Mouse (Mus musculus): ENCODE measurements at regions not wholly inside any gene's neighbourhood (a gene's known extent, or its start where the extent isn't known, plus 50 kb on each side); places are given as distances from the start of the nearest gene placed in this dataset.

DNA sequence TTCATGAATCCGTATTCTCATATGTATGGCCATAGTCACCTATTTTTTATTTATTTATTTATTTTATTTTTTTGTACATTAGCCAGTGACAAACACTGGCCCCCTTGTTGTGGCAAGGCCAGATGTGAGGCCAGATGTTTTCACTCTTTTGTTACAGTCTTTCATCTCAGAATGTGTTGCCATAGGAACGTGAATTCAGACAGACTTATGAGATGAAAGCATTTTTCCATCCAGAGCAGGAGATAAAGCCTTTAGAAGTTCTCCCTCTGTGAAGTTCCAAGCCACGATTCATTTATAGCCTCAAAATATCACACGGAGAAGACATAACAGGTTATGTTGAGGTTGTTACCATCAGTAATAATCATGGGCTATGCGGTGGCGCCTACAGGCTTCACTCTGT is 220.9 kb downstream of the Arpp21 start:
- no peak for DNase-seq

DNA sequence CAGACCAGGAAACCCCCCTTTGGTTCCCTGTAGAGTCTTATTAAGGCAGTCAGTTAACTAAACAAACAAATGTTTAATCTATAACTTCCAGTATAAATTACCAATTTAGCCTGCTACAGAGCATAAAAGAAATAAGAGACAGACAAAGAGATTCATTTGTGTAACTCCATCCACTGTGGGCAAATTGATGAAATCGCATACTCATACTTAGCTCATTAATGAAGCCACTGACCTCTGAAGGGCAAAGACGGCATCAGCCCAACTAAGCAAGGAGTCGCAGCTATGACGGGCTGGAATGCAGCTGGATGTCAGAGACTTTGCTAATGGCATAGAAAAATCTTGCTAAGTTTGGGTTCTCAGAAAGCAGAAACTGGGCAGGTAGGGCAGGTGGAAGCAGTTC is 241.3 kb downstream of the Arpp21 start:
- DNase-seq, result no peak

DNA sequence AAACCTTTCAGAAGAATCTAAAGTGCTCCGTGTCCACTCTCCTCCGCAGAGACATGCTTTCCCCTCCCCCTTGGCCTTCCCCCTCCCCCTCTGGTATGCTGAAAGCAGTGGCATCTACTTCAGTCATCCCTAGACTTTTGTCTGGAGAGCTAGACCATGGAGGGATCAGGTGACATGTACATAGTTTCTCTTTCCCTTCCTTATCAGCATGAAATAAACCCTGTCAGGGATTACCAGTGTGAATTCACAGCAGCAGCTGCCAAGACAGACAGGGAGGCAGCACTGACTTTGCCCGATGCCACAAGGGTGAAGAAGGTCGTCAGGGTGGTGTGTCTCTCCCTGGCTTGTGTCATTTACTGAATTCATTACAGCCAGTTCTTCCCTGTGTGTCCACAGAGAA is 241.9 kb downstream of the Arpp21 start:
- no peak for DNase-seq

DNA sequence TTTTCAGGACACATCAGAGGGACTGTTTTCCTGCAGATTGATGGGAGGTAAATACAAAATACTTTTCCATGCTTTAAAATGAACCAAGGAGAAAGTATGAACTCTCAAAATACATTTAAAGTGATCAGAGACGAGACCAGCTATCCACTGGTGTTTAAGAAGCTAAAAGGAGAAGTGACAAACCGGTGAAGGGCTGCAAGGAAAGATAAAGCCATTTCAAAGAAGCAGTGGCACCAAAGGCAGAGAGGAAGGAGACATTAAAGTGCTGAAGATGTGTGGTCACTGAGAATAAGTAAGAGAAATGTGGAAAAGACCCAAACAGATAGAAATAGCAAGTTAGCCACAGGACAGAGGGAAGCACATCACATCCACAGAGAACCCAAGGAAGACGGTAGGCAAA is 245.7 kb downstream of the Arpp21 start:
- no peak for DNase-seq

DNA sequence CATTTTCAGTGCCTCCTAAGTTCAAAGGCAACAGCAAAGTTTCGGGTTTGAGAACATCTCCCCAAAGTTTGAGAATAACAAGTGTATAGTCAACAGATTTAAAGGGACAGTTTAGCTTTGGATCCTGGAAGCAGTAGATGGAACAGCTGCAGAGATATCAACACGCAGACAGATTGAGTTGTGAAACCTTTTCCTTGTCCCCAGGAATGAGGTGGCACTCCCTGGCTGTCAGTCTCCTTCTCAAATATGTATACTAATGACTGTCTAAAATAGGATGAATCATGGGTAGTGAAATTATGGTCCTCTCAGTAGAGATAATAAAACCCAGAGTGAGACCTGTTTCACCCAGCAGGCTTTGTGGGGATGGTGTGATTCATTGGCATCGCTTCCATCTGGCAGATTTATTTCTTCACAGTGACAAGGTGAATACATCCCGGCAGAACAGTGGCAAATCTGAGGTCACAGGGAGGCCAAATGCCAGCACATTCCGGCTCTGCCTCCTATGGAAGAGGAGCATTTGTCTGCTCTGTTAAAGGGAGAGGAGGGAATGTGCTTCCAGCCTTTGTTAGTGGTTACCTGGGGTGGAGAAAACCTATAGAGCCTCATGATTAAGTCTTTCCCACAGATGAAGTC is 272.2 kb downstream of the Arpp21 start:
- no peak for DNase-seq

DNA sequence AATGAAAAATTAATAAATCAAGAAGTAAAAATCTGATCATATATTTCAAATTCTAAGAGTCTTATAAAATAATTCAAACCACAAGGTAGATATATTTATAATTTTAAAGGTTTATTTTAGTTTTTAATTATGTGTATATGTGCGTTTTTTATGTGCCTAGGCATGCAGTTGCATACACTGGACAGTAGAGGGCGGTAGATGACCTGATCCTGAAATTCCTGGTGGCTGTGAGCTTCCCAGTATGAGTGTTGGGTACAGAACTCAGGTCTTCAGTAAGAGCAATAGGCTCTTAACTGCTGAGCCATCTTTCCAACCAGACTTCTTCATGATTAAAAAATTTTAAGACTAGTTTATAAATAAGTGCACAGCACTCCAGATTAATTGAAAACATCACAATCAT is 267.7 kb upstream of the Stac start:
- no peak for DNase-seq

DNA sequence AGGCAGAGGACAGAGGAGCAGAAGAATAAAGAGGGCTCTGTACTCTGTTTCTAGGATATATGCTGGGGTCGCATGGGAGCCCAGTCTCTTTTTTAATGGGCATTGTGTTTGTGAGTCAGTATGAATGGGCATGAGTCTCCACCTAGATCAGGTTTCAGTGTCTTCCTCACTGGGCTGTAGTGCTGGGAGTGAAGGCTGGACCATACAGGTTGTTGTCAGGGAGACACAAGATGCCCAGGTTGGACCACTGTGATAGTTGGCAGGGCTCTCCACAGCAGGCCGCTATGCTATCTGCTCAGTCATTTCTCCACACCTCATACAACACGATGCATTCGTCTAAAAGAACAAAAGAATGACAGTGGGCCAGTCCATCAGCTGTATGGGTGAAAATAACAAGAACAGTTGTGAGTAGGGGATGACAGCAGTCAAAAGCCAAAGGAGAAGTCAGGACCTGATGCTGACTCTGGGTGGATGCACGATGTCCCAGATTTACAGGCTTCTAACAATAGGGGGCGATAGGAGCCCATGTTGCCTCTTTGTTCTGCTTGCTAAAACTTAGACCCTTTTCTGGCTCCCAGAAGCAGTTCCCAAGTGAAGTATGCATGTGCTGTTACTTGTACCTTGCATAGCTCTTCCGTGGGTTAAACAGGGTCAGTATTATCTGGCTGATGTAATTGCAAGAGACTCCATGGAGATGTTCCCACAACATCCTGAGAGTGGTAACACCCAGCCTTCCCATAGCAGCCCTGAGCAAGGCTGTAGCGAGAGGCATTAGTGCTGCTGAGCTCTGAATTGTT is 249.3 kb upstream of the Stac start:
- DNase-seq, result no peak

DNA sequence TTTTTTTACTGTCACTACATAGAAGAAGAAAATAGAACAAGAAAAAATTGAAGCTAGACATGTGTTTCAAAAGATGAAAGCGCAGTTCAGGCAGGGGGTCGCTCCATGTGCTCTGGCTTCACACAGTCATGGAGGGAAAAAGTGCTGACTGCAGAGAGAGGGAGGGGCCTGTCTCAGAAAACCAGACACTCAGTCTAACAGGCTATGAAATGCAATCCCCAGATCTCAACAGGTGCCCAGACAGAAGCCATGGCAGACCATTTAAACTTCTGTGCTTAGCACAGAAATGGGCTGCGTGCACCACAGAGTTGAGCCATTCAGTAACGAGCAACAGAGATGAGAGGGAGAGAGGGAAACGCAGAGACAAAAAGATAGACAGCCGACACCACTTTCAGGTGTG is 242.3 kb upstream of the Stac start:
- no peak for DNase-seq

DNA sequence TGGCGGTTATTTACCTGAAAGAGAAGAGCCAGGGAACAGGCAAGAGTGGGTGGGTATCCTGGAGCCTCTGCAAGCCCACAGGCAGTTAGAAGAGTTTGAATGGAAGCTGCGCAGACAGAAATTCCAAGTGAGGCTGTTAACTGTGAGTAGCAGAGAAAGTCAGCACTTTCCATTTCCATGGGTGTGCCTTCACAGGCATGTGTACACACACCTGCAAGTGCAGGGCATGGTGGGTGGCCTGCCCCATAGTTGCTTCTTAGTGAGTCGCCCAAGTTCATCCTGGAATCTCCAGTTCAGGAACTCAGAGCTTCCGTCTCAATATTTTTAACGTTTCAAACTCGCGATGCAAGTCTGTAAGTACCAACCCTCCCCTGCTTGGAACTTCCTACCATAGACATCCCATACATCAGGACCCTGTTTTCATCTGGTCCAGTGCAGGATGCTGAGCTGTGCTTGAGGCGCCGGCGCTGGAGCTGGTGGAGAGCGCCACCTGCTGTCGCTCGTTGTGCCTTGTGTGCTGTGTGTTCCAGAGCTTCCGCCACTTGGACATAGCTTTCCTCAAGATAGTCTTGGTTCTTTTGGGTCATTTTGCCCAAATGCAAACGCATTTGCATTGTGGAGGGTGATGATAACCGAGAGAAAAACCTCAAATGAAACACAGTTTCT is 228.3 kb upstream of the Stac start:
- DNase-seq, result peak; percentile 66 to 89

DNA sequence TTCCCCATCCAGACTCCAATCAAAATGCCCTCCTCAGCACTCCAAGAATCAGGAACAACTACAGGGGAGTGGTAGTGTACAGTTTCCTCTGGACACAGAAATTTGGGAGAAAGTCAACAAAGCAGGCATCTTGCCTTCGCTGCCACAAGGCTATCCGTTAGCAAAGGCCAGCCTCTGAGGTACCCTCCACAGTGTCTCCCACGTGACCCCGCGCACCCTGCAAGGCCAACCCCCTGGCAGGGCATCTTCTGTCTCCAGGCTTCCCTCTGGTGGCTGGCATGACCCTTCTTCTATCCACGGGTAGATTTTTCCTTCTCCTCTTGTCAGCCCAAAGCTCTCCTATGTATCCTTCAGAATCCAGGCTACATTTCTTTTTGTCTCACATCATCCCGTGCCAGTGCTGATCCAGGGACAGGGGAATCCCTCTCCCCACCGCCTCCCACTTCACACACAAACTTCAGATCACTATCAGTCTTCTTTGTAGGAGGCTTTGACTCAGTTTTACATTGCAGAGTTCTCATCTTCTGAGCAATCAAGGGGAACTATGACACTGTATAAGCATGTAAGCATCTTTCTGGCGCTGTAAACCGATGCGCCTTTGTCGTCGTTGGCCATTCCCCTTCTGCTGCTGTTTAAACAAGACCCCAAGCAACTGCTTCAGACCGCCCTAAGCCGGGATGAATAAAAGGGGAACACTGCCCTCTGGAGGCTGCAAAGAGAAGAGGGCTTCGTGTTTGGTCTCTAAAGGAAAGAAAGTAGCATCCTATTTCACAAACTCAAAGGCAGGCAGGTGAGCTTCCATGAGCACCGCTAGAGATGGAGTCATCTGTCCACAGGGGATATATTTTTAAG is 226.8 kb upstream of the Stac start:
- peak; percentile 20 to 53 for DNase-seq

DNA sequence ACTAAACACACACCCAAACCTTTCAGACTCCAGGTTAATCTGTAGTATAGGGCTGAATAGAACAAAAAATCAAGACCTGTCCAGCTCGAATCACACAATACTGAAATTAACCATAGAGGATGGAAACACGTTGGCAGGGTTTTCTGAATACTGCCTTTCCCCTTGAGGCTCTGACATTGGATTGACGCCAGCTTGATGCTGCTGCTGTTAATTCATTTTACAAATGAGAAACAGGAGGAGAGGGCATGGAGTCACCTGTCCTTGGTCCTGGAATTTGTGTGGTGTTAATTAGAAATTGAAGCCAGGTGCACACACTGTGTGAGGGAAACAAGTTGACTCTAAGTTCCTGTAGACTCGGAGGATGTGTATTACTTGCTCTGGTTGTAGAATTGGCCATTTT is 218.7 kb upstream of the Stac start:
- no peak for DNase-seq

DNA sequence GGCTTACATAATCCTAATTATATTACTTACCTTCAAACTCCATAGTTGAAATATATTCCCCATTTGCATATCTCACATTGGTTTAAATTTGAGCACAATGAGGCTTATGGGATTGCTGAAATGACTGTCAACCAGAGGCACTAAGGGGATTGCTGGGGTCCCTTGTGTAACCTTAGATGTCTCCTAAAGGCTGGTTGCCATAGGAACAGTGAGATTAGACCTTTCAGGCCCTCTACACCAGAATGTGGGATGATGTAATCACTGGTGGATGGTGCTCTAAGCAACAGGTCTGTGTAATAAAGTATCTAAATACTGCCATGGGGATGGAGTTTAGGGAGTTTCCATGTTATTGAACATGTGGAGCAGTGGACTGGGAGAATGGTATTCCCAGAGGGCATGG is 210.0 kb upstream of the Stac start:
- no peak for DNase-seq

DNA sequence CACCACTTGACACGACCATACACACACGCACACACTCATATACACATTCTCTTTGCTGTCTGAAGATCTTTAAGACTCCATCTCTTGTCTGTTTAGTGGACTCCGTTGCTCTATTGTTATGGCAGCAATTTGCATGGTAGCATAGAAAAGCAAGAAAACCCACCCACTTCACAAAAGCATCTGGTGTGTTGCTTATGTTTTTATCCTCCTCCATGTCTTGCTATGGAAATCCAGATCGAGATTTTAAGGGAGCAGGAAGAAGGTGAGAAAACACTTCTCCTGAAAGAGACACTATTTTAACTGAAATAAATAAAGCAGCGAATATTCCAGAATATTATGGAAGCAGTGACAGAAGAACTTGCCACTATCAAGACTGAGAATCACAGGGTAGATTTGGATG is 207.5 kb upstream of the Stac start:
- DNase-seq, result no peak

DNA sequence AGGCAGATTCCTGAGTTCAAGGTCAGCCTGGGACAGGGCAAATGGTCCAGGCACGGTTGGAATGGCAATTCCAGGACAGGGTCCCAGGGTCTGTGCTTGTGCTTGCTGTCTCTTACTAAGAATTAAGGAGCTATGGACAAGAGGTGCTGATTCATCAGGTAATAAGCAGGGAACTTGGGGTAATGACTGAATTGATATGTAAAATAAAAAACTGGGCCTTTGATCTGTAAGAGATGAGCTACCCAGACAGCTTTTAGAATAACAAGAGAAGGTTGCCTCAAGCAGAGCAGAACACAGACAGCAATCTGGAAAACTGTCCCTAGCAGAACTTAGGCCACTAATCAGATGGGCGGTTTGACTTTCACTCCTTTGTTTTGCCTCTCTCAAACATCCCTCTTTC is 189.6 kb upstream of the Stac start:
- DNase-seq, result no peak

DNA sequence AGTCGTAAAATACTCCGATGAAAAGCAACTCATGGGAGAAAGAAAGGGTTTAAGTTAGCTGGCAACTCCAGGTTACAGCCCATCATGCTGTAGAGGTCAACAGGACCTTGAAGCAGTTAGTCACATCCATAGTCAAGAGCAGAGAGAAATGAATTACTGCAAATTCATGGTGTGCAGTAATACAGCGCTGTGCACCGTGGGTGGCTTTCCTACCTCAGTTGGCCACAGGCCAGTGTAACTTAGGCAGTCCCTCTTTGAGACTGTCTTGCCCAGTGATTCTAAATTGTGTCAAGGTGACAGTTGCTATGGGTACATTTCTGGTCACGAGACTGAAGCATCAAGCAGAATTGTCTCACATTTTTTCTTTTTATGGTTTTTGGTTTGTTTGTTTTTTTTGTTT is 186.7 kb upstream of the Stac start:
- no peak for DNase-seq

DNA sequence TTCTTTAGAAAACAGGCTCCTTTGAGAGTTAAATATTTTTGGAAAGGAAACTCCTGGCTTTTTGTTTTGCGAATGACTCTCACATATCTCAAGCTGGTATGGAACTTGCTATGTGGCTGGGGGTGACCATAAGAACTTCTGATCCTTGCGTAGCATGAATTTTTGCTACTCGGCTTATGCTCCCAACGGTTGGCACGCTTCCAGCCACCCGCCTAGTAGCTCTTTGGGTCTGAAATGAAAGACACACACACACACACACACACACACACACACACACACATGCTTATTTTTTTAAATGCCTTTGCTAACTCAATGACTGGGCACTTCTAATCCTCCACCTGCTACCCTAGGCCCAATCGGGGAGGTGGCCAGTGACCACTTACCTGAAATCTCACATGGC is 180.3 kb upstream of the Stac start:
- peak in 1 of 2 experiments; percentile 1 for DNase-seq

DNA sequence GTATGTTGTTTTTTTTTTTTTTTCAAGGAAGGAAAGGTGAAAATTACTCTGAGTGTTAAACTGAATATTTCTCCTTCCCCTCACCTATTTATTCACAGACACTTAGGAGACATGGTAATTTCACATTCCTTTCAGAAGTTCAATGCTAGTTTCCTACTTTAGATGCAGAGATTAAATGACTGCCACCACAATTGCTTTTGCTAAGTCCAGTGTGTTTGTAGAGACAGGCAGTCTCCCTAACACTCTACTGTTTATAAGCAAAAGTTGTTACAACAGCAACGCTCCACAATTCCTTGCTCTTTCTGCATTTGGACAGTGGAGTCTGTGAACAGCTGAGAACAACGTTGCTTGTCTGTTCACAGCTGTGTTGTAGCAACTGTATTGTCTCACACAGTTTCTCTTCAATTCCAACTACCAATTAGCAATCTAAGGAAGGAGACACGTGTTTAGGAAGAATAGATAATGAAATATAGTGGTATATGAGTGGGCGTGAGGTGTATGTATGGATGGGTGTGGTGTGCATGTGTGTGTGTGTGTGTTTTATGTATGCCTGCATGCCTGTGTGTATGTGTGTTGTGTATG is 179.7 kb upstream of the Stac start:
- DNase-seq, result no peak

DNA sequence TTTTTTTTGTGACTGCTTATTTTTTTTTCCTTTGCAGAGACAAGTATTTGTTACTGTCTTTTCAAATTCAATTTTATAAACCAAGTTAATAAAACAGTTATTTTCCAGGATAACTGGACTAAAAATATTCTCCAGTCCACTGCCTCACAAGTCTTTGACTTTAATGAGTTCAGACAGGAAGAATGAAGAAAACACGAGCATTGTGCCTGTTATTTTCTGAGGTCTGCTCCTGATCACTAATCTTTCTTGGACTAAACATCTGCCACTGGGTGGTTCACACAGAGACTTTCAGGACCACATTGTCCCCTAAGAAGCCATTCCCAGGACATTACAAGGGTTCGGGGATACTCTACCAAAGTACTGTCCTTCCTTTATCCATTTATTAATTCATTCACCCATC is 167.9 kb upstream of the Stac start:
- DNase-seq, result no peak

DNA sequence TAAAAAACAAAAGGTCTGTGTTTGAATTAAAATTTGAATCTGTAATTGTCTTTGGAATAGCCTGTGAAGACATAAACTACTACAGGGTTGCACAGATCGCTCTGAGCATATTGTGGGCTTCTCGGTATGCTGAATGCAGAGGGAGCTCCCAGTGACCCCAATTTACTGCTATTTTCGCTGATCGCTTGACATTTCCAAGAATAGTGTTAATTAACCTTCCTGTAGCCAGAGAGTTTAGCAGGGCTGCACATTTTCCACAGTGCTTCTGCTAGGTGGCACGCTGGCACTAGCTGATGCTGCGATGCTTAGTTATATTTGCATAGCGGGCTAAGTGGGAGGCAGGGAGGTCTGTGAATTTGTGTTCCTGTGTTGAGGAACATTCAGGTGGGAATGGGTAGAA is 164.8 kb upstream of the Stac start:
- no peak for DNase-seq

DNA sequence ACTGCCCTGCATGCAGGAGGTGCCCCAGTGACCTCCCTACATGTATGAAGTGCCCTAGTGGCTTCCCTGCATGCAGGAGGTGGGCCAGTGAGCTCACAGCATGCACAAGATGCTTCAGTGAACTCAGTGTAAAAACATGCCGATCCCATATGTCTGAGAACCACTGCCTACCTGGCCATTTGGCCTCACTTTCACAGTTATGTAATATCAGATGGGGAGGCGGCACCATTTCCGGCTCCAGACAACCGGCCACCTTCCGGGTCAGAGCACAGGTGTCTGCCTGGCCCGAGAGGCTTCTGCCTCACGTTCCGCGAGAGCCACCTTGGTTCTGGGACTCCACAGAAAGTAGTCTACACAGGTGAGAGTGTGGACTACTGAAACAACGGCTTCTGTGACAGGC is 156.2 kb upstream of the Stac start:
- no peak for DNase-seq

DNA sequence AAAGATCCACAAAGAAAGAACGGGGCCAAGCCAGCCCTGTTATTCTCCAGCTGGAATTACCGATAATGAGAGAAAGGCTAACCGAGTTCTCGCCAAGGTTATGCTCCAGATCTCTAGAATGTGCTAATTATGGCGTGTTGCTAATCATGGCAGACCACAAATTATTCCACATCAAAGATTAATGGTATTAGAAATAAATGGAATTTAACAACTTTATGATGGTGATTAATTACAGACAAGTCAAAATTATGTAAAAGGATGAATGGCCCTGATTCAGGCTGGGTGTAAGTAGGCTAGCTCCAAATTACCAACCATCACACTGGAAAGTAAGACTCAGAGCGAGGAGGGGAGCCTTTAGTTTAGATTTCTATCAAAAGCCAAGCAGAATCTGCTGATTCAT is 151.0 kb upstream of the Stac start:
- no peak for DNase-seq

DNA sequence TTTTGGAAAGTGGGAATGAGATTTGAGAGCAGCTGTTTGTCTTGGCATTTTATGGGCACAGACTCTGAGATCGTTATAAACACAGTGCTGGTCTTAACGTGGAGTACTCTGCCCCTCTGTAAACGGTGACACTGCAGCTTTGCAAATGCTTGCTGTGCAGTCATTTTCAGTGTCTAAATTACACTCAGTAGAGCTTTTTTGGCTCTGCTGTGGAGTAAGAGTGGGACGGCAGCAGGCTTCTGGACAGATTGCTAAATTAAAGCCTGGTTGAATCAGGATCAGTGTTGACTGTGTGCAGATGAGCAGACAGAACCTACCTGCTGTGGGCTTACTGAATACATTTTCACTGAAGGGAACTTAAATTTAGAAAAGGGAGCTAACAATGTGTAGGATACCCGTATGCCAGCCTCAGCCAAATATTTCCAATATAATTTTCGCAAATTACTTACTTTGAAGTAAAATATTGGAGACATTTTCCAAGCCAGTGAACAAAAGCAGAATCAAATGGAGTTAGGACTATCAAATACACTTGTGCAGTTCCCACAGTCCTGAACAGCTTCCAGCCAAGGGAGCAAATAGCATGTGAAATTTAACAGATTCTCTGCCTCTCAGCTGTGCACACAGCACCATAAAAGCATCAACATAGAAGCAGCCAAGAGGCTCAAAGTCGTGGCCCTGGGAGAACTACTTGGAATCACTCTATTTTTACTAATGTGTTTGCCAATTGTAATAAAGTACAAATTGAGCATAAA is 148.1 kb upstream of the Stac start:
- peak in 1 of 2 experiments; percentile 1 for DNase-seq

All from kidney, postnatal 36 days (tissue).